Mouse (Mus musculus): ENCODE data around the gene Tfeb. TPM values are rescaled to one million over a fixed set of nuclear protein-coding genes. Genes with fewer than 3 reads are reported as not detected.

The Tfeb gene
- 86.0 and 116 TPM in 2 replicates for total RNA-seq (2017)

DNA sequence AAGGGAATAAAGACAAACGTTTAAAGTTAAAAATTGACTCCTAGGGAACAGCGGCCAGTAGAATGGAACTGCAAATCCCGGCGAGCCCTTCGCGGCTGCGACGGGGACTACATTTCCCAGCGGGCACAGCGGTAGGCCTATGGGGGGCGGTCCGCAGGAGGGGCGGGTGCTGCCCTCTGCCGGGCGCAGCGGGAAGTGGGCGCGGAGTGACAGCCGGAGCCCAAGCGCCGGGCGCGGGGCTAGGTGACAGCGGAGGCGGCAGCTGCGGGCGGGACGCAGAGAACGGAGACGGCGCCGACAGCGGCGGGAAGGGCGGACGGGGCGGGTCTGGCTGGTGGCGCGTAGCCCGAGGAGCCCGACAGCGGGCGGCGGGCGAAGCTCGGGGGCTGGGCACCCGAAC is at the start of gene Tfeb:
TSS of gene Tfeb (plus strand) at position 175 of the 400 bp plus-strand sequence.
- ATAC-seq (ENCODE audit: extremely low read depth, insufficient number of reproducible peaks, low FRiP score, poor library complexity, severe bottlenecking) = peak; percentile 69

DNA sequence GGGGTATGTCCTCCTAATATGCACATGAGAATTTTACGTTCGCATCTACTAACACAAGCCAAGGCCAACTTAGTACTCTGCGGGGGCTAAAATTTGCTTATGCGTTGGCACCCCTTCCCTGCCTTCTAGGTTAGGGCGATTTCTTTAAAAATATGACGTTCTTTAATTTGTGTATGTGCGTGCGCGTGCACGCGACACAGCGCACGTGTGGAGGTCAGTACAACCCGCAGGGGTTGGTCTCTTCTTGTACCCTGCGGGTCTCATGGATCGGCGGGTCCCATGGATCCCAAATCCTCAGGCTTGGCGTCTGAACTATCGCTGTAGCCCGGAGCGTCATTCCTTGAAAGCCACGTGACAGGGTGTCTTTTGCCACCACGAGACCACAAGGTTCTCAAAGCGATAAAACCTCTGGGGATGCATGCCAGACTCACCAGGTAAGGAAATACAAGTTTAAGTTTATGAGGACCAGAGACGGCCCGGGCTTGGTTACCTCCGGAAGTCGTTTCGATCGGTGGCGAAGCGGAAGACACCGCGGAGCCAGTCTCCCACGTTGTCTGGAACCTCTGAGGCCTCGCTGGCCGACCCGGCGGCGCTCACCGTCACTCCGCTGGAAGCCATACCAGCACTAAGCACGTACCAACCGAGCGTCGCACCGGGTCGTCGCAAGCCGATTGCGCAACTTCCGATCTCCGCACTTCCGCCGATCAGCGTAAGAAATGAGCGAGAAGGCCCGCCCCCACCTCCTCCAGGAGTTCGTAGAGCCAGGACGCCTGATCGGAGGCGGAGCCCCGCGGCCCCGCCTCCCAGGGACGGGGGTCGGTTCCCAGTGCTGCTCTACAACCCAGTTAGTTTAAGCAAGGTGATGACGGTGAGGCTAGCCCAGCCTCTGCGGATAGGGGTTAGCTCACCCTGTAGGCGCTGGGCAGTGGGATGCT is 49.2 kb upstream of the Tfeb start:
- peak; percentile 91 for ATAC-seq (ENCODE audit: extremely low read depth, insufficient number of reproducible peaks, low FRiP score, poor library complexity, severe bottlenecking)

DNA sequence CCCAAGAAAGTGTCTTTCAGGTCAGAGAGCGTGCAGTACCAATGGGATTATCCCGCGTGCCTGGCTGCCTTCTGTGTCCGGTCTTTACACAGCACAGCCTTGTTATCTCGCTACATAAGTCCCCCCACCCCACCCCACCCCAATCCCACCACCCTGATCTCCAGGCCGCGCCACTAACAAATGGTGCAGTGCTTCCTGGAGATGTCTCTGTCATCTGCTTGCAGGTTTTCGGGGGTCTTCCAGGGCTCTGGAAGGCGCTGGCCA is 48.6 kb upstream of the Tfeb start, which contains the start of gene Tomm6:
TSS of gene Tomm6 (minus strand) at position 43 of the 264 bp plus-strand sequence.
- no peak for ATAC-seq (ENCODE audit: extremely low read depth, insufficient number of reproducible peaks, low FRiP score, poor library complexity, severe bottlenecking)

DNA sequence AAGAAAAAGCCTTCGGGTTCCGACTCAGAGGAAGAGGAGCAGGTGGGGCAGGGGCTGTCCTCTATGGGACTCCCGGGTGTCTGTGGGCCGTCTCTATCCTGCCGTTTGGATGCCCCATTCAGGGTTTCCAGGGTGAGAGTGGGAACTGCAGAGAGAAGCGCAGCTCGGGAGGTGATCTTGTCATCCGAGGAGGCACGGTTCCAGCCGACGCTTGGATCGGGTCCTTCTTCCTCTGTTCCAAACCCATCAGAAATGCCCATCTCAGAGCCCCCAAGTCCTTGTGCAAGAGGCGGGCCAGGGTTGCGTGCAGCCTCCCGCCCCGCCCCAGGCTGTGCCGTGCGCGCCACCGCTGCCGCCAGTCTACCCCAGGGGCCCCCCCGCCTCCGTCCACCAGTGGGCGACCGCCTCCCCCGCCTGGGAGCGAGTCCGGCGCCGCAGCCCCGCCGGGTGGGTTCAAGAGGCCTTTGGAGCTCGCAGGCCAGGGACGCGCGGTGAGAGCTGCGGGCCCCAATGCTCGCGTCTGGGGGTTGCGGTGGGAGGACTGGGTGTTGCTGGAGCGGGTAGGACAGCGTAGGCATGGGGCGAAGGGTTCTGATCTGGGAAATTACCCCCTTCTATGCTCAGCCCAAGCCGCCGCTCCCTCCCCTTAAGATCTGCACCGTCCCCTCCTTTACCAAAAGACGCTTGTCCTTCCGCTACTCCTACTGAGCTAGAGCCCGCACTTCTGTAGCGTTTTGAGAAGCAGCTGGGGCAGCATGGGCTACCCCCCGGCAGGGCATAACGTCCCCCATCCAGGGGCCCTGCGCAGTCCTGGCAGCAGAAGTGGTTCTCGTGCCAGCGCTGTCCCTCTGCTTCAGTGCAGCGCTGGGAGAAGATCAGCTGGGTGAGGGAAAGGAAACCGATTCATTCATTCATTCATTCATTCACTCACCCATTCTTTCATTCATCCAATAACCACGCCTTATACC is 47.9 kb upstream of the Tfeb start, which contains the start of gene Frs3:
TSS of gene Frs3 (plus strand) at position 423 of the 968 bp plus-strand sequence.
- no peak for ATAC-seq (ENCODE audit: extremely low read depth, insufficient number of reproducible peaks, low FRiP score, poor library complexity, severe bottlenecking)

DNA sequence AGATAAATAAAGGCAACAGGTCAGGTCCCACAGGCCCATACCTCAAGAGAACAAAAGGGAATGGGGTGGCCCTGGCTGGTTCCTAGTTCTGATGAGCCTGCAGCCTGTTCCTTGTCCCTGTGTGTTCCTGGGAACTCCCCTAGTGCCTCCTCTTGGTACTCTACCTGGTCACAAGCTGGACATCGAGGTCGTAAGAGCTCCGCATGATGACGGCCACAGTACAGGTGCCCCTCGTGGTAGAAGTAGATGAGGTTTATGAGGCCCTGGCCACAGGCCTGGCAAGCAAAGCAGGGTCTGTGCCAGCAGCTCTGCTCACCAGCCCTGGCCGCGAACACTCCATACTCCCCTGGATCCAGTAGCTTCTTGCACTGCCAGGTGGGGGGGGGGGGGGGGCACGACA is 46.9 kb upstream of the Tfeb start:
- ATAC-seq (ENCODE audit: extremely low read depth, insufficient number of reproducible peaks, low FRiP score, poor library complexity, severe bottlenecking) = no peak

DNA sequence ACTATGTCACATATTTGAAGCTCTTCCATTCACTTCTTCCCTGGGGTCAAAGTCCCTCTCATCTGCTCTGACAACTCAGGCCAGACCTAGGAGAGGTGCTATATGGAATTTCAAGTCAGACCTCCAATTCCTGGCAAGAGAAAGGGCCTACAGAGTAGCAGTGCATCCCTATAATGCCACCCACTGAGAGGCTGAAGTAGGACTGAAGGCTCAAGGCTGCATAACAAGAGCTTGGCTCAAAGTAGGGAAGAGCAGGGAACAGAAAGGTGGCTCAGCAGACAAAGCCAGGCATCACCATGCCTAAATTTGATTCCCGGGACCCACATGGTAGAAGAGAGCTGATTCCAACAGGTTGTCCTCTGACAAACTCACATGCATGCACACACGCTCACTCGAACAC is 45.2 kb upstream of the Tfeb start:
- ATAC-seq (ENCODE audit: extremely low read depth, insufficient number of reproducible peaks, low FRiP score, poor library complexity, severe bottlenecking) = no peak

DNA sequence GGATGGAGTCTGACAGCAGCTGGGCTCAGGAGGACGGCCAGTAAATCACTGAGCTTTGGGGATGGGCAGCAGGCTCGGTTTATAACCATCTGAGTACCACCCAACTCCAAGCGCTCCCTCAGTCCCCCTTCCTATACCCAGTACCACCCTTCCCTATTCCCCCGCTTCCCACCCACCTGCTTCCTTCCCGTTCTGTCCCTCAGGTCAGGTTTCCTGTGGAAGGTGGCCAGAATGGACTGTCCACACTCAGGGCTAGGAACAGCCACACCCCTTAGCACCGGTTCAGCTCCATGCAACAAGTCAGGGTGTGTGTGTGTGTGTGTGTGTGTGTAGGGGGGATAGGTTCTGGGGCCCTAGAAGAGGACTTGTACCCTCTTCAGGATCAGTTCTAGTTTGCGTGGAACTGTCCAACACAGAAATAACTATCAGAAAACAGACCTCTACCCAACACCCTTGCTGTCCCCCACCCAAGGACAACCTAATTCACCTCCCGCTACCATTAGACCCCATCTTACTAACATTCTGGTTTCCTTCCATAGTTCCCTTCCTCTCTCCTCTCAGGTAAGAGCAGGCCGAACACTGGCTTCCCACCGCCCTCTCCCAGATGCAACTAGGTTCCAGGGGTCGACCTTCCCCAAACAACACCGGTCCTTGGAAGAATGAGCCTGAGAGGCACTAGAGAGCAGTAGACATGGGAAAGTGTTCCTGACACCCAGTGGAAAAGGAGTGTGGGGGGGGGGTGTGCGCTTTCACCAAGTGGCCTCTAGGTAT is 43.0 kb upstream of the Tfeb start:
- no peak for ATAC-seq (ENCODE audit: extremely low read depth, insufficient number of reproducible peaks, low FRiP score, poor library complexity, severe bottlenecking)

DNA sequence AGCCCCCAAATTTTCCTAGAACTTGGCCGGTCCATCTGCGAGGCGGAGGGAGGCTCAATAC is 42.6 kb upstream of the Tfeb start, which contains the start of gene Gm21981:
TSS of gene Gm21981 (minus strand) at position 14 of the 61 bp plus-strand sequence.
- no peak for ATAC-seq (ENCODE audit: extremely low read depth, insufficient number of reproducible peaks, low FRiP score, poor library complexity, severe bottlenecking)

DNA sequence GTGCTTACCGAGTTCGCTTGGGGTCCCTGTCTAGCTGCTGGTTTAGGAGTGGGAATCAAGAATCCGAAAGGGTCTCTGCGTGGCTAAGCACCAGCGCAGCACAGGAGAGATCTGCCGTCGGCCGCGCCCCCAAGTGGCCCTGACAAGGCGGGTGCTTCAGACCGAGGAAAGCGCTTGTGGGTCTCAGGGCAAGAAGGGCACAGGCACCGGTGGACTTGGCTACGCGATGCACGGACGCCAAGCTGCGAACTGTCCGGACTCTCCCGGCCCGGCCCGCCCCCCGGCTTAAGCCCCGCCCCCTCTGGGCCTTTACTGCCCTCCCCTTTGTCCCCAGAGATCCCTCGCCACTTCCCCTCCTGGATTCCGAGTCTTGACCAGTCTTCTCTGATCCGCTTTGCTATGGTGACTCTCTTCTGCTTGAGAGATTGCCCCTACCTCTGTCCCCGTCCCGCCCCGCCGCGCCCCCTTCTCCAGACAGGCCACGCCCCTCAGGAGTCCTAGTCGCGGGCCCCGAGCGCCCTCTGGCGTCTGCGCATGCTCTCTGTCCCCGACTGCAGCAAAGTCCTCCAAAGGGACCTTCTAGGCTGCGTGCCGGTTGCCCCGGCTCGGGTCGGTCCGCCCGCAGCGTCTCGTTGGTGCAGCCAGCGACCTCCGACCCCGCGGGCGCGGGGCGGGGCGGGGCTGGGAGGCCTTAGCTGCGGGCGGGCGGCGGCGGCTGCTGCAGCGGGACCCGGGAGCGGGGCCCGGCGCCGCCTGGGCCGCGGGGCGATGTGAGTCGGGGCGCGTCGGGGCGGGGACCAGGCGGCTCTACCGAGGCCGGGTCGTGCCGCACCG is 42.1 kb upstream of the Tfeb start, which contains the start of gene Prickle4:
TSS of gene Prickle4 (minus strand) at position 234 of the 834 bp plus-strand sequence.
- ATAC-seq (ENCODE audit: extremely low read depth, insufficient number of reproducible peaks, low FRiP score, poor library complexity, severe bottlenecking) = peak; percentile 87

DNA sequence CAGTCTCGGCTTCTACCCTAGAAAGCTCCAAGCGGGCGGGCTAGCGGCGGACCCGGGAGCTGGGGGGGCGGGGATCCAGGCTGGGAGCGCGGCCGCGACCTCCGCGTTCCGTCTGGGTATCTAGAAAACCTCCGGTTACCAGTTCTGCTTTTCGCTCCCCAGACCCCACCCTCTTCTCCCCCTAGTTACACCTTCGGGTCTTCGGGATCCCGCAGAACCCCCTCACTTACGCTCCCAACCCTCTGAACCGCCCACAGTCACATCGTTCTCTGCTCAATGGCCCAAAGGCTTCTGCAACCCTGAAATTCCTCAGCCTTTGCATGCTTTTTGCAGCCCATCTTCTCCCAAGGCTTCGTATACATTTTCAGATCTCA is 41.5 kb upstream of the Tfeb start:
- no peak for ATAC-seq (ENCODE audit: extremely low read depth, insufficient number of reproducible peaks, low FRiP score, poor library complexity, severe bottlenecking)

DNA sequence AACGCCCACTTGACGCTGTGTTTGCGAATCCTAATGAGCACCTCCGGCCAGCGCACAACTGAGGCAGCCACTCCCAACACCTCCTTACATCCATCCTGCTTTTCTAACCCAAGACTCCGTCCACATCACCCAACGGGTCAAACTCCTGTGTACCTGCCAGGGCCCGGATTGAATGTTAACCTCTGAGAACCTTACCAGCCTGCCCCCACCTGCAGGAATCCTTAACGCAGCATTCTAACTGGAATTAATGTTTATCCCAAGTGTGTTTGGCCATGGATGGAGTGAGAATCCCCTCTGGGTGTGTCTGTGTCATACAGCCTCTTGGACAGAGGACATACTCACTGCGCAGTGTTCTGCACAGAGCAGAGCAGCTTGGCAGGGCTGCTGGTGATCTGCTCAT is 38.7 kb upstream of the Tfeb start:
- ATAC-seq (ENCODE audit: extremely low read depth, insufficient number of reproducible peaks, low FRiP score, poor library complexity, severe bottlenecking) = no peak

DNA sequence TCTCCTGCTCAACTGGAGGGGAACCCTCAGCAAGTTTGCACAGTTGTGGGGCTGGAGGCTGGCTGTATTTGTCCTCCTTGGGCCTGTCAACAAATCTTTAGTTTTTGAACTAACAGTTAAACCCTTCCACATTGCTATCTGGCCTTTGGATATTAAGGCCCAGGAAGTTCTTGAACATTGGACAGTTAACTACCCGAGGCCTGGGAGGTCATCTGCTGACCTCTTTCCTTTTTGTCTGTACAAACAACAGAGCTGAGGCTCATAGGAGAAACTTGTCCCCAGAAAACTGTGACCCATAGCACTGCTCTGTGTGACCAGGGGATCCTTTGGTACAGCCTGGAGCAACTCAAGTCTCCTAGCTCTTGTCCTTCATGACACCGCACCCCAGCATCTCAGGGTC is 37.8 kb upstream of the Tfeb start:
- no peak for ATAC-seq (ENCODE audit: extremely low read depth, insufficient number of reproducible peaks, low FRiP score, poor library complexity, severe bottlenecking)

DNA sequence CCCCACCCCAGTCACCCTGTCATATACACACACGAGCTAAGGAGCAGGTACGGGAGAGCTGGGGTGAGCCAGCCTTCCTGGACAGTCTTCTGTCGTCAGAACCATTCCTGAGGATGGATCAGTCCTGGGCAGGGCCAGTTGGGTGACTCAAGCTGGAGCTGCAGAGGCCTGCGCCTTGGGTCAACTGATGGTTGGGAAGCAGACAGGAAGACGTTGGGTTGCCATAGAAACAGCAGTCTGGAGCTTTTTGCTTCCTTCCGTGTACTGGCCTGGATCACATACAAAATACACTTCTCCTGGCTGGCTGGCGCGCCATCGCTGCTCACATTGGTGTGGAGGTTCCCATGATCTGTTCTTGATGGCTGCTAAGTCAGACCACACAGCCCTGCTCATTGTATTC is 35.0 kb upstream of the Tfeb start:
- ATAC-seq (ENCODE audit: extremely low read depth, insufficient number of reproducible peaks, low FRiP score, poor library complexity, severe bottlenecking) = no peak

DNA sequence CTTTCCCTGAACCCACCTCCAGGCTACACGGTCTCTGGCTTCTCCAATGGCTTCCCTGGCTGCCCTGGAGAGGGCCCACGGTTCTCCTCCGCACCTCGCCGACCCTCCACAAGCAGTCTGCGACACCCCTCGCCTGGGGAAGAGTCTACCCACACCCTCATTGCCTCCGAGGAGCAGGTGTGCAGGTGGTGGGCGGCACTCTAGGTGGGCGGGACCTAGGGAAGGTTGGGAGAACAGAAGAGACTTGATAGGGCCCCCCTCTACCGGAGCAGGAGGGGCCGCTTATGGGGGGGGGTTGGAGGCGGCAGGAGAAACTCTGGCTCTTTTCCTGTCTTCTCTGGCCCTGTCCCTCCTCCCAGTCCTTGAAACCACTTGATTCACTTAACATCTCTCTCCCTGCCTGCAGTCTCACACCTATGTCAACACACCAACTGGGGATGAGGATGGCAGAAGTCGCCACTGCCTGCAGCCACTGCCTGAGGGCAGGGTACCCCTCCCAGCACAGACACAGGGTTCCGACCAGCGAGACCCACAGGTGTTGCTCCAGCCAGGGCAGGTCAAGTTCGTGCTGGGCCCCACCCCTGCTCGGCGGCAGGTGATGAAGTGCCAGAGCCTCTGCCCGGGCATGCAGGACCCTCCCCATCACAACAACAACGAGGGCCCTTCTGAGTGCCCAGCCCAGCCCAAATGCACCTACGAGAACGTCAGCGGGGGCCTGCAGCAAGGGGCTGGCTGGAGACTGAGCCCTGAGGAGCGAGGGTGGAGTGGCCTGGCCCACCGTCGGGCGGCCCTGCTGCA is 34.1 kb upstream of the Tfeb start:
- ATAC-seq (ENCODE audit: extremely low read depth, insufficient number of reproducible peaks, low FRiP score, poor library complexity, severe bottlenecking) = no peak

DNA sequence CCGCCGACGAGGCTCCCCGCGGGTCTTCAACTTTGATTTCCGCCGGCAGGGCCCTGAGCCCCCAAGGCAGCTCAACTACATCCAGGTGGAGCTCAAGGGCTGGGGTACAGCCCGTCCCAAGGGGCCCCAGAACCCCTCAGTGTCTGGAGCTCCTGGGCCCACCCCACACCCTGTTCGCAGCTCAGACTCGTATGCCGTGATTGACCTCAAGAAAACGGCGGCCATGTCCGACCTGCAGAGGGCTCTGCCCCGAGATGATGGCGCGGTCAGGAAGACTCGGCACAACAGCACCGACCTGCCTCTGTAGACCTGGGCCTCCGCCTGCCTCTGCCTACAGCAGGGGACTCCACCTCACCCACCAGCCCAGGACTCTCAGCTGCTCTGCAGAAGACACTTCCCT is 33.3 kb upstream of the Tfeb start:
- ATAC-seq (ENCODE audit: extremely low read depth, insufficient number of reproducible peaks, low FRiP score, poor library complexity, severe bottlenecking) = no peak

DNA sequence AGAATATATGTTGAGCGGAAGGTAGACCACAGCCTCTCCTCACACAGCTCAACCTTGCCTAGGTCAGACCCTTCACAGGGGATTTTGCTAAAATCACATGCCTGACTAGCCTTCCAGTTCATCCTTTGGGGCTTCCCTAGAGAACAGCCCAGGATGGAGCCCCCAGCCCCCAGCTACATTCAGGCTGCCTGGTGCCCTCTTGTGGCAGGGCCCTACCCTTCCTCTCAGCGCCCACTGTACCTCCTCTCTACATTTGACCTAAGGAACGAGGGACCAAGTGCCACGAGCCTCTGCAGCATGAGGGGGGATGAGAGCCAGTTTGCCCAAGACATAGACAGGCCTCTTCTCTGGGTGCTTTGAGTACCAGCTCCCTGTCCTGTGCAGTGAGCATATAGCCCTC is 32.1 kb upstream of the Tfeb start:
- ATAC-seq (ENCODE audit: extremely low read depth, insufficient number of reproducible peaks, low FRiP score, poor library complexity, severe bottlenecking) = no peak

DNA sequence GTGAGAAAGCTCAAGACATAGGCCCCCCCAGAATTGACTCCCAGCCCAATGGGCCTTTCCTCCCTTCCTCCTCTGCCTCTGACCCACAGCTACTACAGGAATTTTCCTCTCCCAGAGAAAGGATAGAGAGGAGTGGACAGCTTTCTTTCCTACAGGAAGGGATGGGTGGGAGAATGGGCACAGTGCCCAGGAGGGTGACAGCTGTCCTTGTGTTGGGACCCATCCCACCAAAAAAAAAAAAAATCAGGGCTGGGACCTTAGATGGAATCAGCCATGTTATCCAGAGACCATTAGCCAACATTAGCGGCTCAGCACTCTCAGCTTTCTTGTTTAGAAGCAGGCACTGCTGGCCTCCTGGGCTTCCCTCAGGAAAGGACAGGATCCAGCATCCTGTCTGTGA is 30.6 kb upstream of the Tfeb start:
- ATAC-seq (ENCODE audit: extremely low read depth, insufficient number of reproducible peaks, low FRiP score, poor library complexity, severe bottlenecking) = no peak

DNA sequence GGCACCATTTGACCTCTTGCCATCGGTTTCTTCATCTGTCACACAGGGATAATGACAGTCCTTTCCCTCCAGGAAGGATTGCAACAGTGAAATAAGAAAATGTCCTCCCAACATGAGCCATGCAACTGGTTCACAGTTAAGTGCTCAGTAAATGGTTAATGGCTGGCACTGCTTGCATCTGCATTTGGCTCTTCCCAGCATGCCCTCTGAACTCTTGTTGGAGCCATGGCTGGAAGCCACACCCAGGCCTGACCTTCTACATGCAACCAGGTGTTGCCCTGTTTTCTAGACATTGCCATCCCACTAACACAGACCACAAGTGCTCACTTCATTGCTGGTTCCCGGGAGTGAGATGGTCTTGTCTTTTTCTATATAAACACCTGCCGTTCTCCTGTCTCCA is 28.9 kb upstream of the Tfeb start:
- no peak for ATAC-seq (ENCODE audit: extremely low read depth, insufficient number of reproducible peaks, low FRiP score, poor library complexity, severe bottlenecking)

Measured in neutrophil, adult 5-6 weeks (primary cell).